Mouse (Mus musculus) bone marrow macrophage, adult 2 months (primary cell): Measurements from ENCODE around the gene Rcl1. TPM values are rescaled to one million over a fixed set of nuclear protein-coding genes. Genes with fewer than 3 reads are reported as not detected.

Source experiments
- H3K27ac ChIP-seq: 2 replicates; pipeline ENCODE4 v1.5.1; 2012; ENCODE audit warnings: low read depth, low read length; ENCODE audit not compliant: insufficient read depth
- H3K4me1 ChIP-seq: 2 replicates; pipeline ENCODE4 v1.6.1; 2012; ENCODE audit warnings: low read length; ENCODE audit not compliant: control insufficient read depth, insufficient read depth
- H3K4me3 ChIP-seq: 2 replicates; pipeline ENCODE4 v1.5.1; 2012; ENCODE audit warnings: mild to moderate bottlenecking, low read length, moderate library complexity; ENCODE audit not compliant: insufficient read depth
- CTCF ChIP-seq: IDR thresholded peaks from 2 replicates; pipeline ENCODE4 v1.5.1; 2012; ENCODE audit warnings: low read depth, mild to moderate bottlenecking, low read length, moderate library complexity
- POLR2A ChIP-seq: IDR thresholded peaks from 2 replicates; pipeline ENCODE4 v1.6.1; 2012; ENCODE audit warnings: mild to moderate bottlenecking, low read depth, low read length, borderline replicate concordance
- polyA plus RNA-seq: library from polyadenylated mRNA; stranded (reverse); fragments of >200 nt; gene quantifications from 2 replicates; pipeline ENCODE4 v1.2.4, GENCODE M21; 2012; ENCODE audit not compliant: missing spikeins, insufficient read depth, insufficient read length

Gene Rcl1
- polyA plus RNA-seq, 1 experiment: 3.4 TPM

DNA sequence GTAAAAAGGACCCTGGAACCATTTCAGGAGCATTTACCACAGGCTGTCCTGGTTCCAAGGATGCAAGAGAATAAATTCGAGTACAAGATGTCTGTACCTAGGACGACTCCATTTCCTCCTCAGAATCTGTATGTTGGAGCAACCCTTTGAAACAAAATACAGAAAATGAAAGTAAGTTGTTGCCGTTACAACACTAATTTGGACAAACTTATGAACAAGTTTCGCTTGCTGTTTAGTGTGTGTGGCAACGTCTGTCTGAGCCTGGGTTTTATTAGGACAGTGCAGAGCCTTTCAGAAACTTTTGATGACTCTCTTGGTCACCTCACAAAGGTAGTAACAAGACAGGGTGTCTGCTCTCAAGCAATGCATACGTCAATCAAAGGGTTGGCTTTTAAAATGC, 66.8 kb downstream of the Rcl1 start:
- TF ChIP-seq CTCF: no peak
- TF ChIP-seq POLR2A: no peak
- Histone ChIP-seq H3K27ac (no peak overlapping the region), H3K4me3 (no peak overlapping the region), H3K4me1 (no peaks in the 10 kb centered on the region)

DNA sequence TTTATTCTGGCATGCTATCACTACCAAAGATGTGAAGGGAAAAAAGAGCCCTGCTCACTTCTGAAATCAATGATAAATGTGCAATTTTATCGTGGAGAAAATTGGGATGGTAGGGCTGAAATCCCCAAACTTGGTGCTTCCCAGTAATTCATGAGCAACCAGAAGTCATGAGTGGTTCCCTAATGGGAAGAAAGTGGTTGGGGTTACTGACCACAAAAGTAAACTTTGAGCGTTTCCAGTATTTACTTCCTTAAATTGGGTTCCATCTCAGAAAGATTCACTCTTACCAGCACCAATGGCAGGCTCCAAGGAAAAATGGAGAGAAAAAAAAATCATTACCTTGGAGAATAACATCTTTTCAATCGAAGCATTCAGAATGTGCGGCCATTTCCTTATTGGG, 79.2 kb downstream of the Rcl1 start:
- H3K27ac ChIP-seq: no peak overlapping the region
- TF ChIP-seq POLR2A: no peak
- no peak overlapping the region for H3K4me3 ChIP-seq
- peaks cover 11% of the 10 kb centered on the region for H3K4me1 ChIP-seq

DNA sequence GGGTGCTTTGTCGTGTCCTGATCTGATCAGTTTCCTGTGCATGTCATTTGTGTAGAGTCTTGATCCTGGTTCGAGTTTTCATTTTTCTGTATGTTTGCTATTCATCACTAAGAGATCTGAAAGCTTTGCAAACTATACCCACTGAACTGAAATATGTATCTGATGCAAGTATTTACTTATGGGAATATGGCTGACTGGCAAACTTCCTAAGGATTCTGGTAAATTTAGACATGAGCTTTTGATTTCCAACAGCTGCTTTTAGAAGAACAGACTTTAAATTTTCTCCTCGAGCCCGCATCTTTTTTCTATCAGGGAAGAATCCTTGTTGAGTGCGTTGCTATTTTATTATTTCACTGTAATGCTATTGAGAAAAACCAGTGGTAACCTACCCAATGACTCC, 81.0 kb downstream of the Rcl1 start:
- Histone ChIP-seq H3K27ac (no peak overlapping the region), H3K4me3 (no peak overlapping the region), H3K4me1 (peaks cover 20% of the 10 kb centered on the region)
- no peak for TF ChIP-seq CTCF
- no peak for TF ChIP-seq POLR2A

DNA sequence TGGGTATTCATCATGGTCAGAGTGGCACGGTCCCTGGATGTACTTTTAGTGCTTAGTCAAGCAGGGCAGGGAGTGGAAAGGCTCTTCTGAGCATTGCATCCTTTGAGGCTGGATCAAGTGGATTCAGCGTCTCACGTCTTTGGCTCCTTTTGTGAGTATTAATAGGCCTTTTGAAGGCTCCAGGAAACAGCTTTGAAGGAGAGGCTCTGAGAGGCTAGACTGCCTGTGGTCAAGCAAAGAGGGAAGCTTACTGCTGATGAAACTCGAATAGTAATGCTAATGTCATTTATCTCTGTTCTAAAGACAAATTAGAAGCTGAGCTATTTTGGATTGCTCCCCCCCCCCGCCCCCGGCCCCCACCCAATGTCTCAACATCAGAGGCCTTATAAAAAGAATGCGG, 83.9 kb downstream of the Rcl1 start:
- TF ChIP-seq CTCF (no peak), POLR2A (no peak)
- H3K27ac ChIP-seq: no peak overlapping the region
- peaks cover 19% of the 10 kb centered on the region for H3K4me1 ChIP-seq
- H3K4me3 ChIP-seq: no peak overlapping the region

DNA sequence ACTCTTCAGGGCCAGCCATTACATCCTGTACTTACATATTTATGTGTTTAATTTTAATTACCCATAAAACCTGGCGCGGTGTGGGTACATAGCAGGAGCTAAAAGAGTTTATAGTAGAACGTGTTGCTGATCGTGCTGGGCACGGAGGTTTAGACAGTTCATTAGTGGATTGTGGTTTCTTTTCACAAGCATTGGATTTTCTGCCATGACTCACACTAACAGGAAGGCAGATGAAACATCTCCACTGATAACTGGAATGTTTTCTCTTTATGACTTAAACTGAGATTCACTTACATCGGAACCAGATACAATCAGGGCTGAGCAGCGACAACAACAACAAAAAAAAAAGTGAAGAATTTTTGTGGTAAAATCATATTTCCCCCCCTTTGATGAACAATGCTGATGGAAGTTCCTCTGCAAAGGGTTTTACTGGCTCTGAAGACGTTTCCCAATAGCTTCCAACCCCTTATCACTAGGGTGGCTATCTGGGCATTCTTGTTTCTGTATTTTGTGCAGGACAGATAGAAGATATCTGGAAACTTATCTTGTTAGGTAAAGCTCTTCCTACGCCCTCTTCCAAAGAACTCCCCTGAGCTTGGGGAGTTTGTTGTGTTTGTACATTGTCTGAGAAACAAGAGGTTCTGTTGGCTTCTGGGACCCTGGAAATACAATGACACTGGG, 84.5 kb downstream of the Rcl1 start:
- no peak for TF ChIP-seq POLR2A
- TF ChIP-seq CTCF: no peak
- peaks cover 15% of the 10 kb centered on the region for H3K4me1 ChIP-seq

DNA sequence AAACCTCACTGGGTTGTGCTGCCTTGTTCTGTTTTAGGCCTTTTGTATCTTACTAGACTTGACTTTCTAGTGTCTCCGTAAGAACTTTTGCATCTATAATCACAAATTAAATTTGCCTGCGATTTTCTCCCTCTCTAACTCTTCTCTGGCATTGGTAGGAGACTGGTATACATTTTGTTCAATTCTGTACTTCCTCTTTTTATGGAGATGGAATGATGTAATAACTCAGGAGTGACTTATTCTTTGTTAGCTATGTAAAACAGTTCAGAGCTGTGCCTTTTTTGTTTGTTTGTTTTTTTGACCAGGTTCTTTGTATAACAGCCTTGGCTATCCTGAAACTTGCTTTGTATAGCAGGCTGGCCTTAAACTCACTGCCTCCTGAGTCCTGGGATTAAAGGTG, 87.7 kb downstream of the Rcl1 start:
- peaks cover 15% of the 10 kb centered on the region for H3K4me1 ChIP-seq
- no peak for TF ChIP-seq CTCF
- no peak for TF ChIP-seq POLR2A
- no peak overlapping the region for H3K27ac ChIP-seq
- H3K4me3 ChIP-seq: no peak overlapping the region

More for the DNA sequence above, 84.5 kb downstream of the Rcl1 start:
- Histone ChIP-seq H3K4me3 (0 out of 2 replicates have a peak overlapping the region, but pooled peaks have one; percentile 7), H3K27ac (no peak overlapping the region)

Other genes with a start within 250 kb of the Rcl1 start
- gene Plpp6, start 137.4 kb upstream of the Rcl1 start, polyA plus RNA-seq: 13.0 and 14.5 TPM in 2 replicates
- gene 4430402I18Rik, start 133.6 kb upstream of the Rcl1 start, polyA plus RNA-seq: 0.45 and 0.87 TPM in 2 replicates
- gene Cdc37l1, start 111.0 kb upstream of the Rcl1 start, polyA plus RNA-seq: 30.6 and 31.0 TPM in 2 replicates
- gene Ak3, start 53.4 kb upstream of the Rcl1 start, polyA plus RNA-seq: 36.6 and 42.8 TPM in 2 replicates
- gene Jak2, start 150.5 kb downstream of the Rcl1 start, polyA plus RNA-seq: 22.3 and 24.7 TPM in 2 replicates
- gene Insl6, start 224.0 kb downstream of the Rcl1 start, polyA plus RNA-seq: 16.7 and 21.7 TPM in 2 replicates
- not detected in 2 replicates for gene Rln1, start 233.3 kb downstream of the Rcl1 start, polyA plus RNA-seq